ENCODE assay signal across 20 mouse cellular contexts in genomic region chr11:118481751-118482150, GRCm38 (mm10). TPM values are rescaled to one million over a fixed set of nuclear protein-coding genes. Genes with fewer than 3 reads are reported as not detected.
"Had no signal": no experiment of that assay in that cellular context is flagged by ENCODE, and none has a peak within 500 bp of the region (broad histone marks: within the 10 kb centered on the region; RNA-seq: fewer than 3 reads in every experiment).

No protein-coding gene starts in this region.

- H3K9me3 ChIP-seq: midbrain, embryonic 10.5 days; midbrain, embryonic 12.5 days; neural tube, embryonic 13.5 days; neural tube, embryonic 15.5 days had no signal

- ATAC-seq: midbrain, embryonic 16.5 days had no signal

- H3K4me2 ChIP-seq: lung, embryonic 14.5 days; midbrain, embryonic 12.5 days; neural tube, embryonic 13.5 days; neural tube, embryonic 15.5 days had no signal

- H3K27me3 ChIP-seq: neural tube, embryonic 13.5 days; neural tube, embryonic 15.5 days had no signal

- H3K27ac ChIP-seq: midbrain, embryonic 10.5 days; midbrain, embryonic 12.5 days; neural tube, embryonic 13.5 days; neural tube, embryonic 15.5 days had no signal

- H3K9ac ChIP-seq: lung, embryonic 14.5 days; midbrain, embryonic 12.5 days; neural tube, embryonic 13.5 days; neural tube, embryonic 15.5 days had no signal

- H3K4me3 ChIP-seq: midbrain, embryonic 10.5 days; midbrain, embryonic 12.5 days; myocyte; neural tube, embryonic 13.5 days; neural tube, embryonic 15.5 days had no signal

- DNase-seq: lung, adult 18-20 months; lung, embryonic 14.5 days; lung, postnatal 10 days; lung, postnatal 4 days; midbrain, embryonic 14.5 days; retina, postnatal 1 day; right cerebral cortex, adult 18-20 months; right cerebral cortex, postnatal 25 days; right cerebral cortex, postnatal 4 days; spleen, adult 18-20 months; thymus, adult 18-20 months; thymus, postnatal 14 days; thymus, postnatal 36 days had no signal

RNA-seq across cellular contexts. Expression of gene C1qtnf1, which starts 53.7 kb away (rescaled TPM):
- total RNA-seq: megakaryocyte-erythroid progenitor cell, adult 5-6 weeks had no signal
